Mouse (Mus musculus): ENCODE results near the gene Rrp12. TPM values are rescaled to one million over a fixed set of nuclear protein-coding genes. Genes with fewer than 3 reads are reported as not detected.

Gene Rrp12
- polyA plus RNA-seq, 1 experiment from 2014 or later = 23.5 TPM

DNA sequence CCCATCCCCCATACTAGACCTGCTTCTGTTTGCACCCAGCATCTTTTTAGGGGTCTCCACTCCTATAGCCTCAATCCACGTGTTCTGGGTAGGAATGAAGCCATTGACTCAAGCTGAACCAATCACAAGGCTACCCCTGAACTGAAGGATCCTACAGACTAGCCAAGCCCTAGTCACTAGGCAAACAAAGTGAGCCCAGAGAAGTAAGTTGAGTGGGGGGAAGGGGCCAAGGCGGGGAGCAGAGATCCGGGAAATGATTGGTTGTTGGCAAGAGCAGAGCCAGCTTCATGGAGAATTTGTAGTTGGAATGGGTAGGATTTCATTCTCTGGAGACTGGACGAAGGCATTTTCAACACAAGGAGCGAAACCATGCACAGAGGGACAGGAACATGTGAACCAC is 79.1 kb downstream of the Rrp12 start:
- no peaks in the 10 kb centered on the region for H3K27me3 ChIP-seq
- WGBS = 27% methylated on average over 5 of the region's 5 CpGs
- peaks cover 19% of the 10 kb centered on the region for H3K4me1 ChIP-seq
- H3K4me3 ChIP-seq = no peak overlapping the region
- H3K36me3 ChIP-seq = no peaks in the 10 kb centered on the region
- H3K9ac ChIP-seq = no peak overlapping the region
- no peaks in the 10 kb centered on the region for H3K9me3 ChIP-seq
- peak; percentile 88 for ATAC-seq (ENCODE audit: insufficient number of reproducible peaks, insufficient read depth, low FRiP score, low TSS enrichment)
- peak overlapping the region; percentile 83 for H3K27ac ChIP-seq
- 0 out of 2 replicates have a peak overlapping the region, but pooled peaks have one; percentile 13 for H3K4me2 ChIP-seq (replicated peaks)

DNA sequence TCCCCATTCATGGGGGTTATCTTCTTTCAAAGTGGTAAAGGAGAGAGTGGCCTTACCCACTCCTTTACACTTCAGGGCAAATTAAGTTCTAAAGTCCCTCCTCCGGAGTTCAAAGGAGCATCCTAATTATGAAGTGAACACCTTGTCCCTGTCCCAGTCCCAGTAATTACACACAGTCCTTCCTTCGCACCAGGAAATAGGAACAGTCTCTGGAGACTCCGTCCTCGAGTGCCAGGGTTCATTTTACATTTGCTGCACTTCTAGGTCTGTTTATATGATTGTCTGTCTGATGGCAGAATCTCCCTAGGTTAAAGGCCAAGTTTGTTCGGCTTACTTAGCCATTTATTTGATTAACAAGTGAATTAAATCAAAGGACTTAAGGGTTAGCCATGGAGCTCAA is 79.6 kb downstream of the Rrp12 start:
- no peaks in the 10 kb centered on the region for H3K9me3 ChIP-seq
- H3K4me2 ChIP-seq (replicated peaks) = no peak overlapping the region
- H3K27ac ChIP-seq = peak overlapping the region; percentile 83
- H3K27me3 ChIP-seq = no peaks in the 10 kb centered on the region
- no peak overlapping the region for H3K4me3 ChIP-seq
- 40% methylated on average over 5 of the region's 5 CpGs for WGBS
- H3K36me3 ChIP-seq = no peaks in the 10 kb centered on the region
- H3K9ac ChIP-seq = no peak overlapping the region
- H3K4me1 ChIP-seq = peaks cover 17% of the 10 kb centered on the region
- ATAC-seq (ENCODE audit: insufficient number of reproducible peaks, insufficient read depth, low FRiP score, low TSS enrichment) = no peak

DNA sequence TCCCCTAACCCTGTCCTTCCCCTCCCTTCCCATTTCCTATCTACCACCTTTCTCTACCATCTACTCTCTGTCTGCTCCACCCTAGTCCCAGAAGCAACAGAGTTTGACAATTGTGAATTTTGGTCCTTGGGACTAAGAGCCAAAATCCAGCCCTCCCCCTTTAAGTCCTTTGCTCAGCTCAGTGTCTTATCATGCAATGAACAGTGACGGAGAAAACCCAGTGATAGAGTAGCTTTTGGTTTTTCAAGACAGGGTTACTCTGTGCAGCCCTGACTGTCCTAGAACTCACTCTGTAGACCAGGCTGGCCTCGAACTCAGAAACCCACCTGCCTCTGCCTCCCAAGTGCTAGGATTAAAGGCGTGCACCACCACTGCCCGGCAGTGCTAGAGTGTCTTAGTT is 82.6 kb downstream of the Rrp12 start:
- 91% methylated on average over 4 of the region's 4 CpGs for WGBS
- H3K4me2 ChIP-seq (replicated peaks) = no peak overlapping the region
- peaks cover 14% of the 10 kb centered on the region for H3K4me1 ChIP-seq
- H3K36me3 ChIP-seq = no peaks in the 10 kb centered on the region
- H3K9me3 ChIP-seq = no peaks in the 10 kb centered on the region
- ATAC-seq (ENCODE audit: insufficient number of reproducible peaks, insufficient read depth, low FRiP score, low TSS enrichment) = no peak
- H3K4me3 ChIP-seq = no peak overlapping the region
- no peak overlapping the region for H3K27ac ChIP-seq
- no peaks in the 10 kb centered on the region for H3K27me3 ChIP-seq
- no peak overlapping the region for H3K9ac ChIP-seq

Other genes with a start within 250 kb of the Rrp12 start
- gene Slit1, start 152.5 kb downstream of the Rrp12 start, polyA plus RNA-seq (2016; fragmentation: Nextera tagmentation; extraction: Ambion mirVana) = 1.4 and 1.9 TPM in 2 replicates
- gene Arhgap19, start 94.1 kb downstream of the Rrp12 start, polyA plus RNA-seq (2016; fragmentation: Nextera tagmentation; extraction: Ambion mirVana) = 32.9 and 33.1 TPM in 2 replicates
- gene Frat1, start 66.2 kb downstream of the Rrp12 start, polyA plus RNA-seq (2016; fragmentation: Nextera tagmentation; extraction: Ambion mirVana) = 7.9 and 8.9 TPM in 2 replicates
- gene Frat2, start 48.0 kb downstream of the Rrp12 start, polyA plus RNA-seq (2016; fragmentation: Nextera tagmentation; extraction: Ambion mirVana) = 9.2 and 9.9 TPM in 2 replicates
- 595 TPM in 2 replicates for gene Pgam1, start 15.8 kb upstream of the Rrp12 start, polyA plus RNA-seq (2016; fragmentation: Nextera tagmentation; extraction: Ambion mirVana)
- 76.7 and 81.5 TPM in 2 replicates for gene Exosc1, start 37.2 kb upstream of the Rrp12 start, polyA plus RNA-seq (2016; fragmentation: Nextera tagmentation; extraction: Ambion mirVana)
- gene Zdhhc16, start 37.3 kb upstream of the Rrp12 start, polyA plus RNA-seq (2016; fragmentation: Nextera tagmentation; extraction: Ambion mirVana) = 93.0 and 94.2 TPM in 2 replicates
- gene Mms19, start 85.0 kb upstream of the Rrp12 start, polyA plus RNA-seq (2016; fragmentation: Nextera tagmentation; extraction: Ambion mirVana) = 41.5 and 41.7 TPM in 2 replicates
- gene Ubtd1, start 85.6 kb upstream of the Rrp12 start, polyA plus RNA-seq (2016; fragmentation: Nextera tagmentation; extraction: Ambion mirVana) = 20.3 and 20.5 TPM in 2 replicates
- 0.24 and 0.27 TPM in 2 replicates for gene Ankrd2, start 139.8 kb upstream of the Rrp12 start, polyA plus RNA-seq (2016; fragmentation: Nextera tagmentation; extraction: Ambion mirVana)
- gene Hoga1, start 149.4 kb upstream of the Rrp12 start, polyA plus RNA-seq (2016; fragmentation: Nextera tagmentation; extraction: Ambion mirVana) = 1.3 and 1.9 TPM in 2 replicates
- not detected in 2 replicates for gene 4933411K16Rik, start 156.1 kb upstream of the Rrp12 start, polyA plus RNA-seq (2016; fragmentation: Nextera tagmentation; extraction: Ambion mirVana)
- 37.8 and 42.8 TPM in 2 replicates for gene Morn4, start 190.2 kb upstream of the Rrp12 start, polyA plus RNA-seq (2016; fragmentation: Nextera tagmentation; extraction: Ambion mirVana)
- 39.6 and 40.0 TPM in 2 replicates for gene Pi4k2a, start 194.3 kb upstream of the Rrp12 start, polyA plus RNA-seq (2016; fragmentation: Nextera tagmentation; extraction: Ambion mirVana)
- 22.7 and 26.1 TPM in 2 replicates for gene Avpi1, start 232.9 kb upstream of the Rrp12 start, polyA plus RNA-seq (2016; fragmentation: Nextera tagmentation; extraction: Ambion mirVana)

Data from embryonic facial prominence, embryonic 12.5 days (tissue).